Mouse (Mus musculus): ENCODE measurements around the gene Rlim. TPM values are rescaled to one million over a fixed set of nuclear protein-coding genes. Genes with fewer than 3 reads are reported as not detected.

The Rlim gene
- total RNA-seq, 2 experiments from 2014 or later, result 15.4 to 27.4 TPM

Other genes starting within 250 kb of the Rlim start
- gene Slc16a2, start 159.3 kb downstream of the Rlim start, total RNA-seq (2015; ENCODE audit: low replicate concordance), result 0.19 TPM in 1 of 2 replicates, not detected in the other
- gene Slc16a2, start 159.3 kb downstream of the Rlim start, total RNA-seq (2017; ENCODE audit: low replicate concordance), result not detected in 2 replicates
- gene Nexmif, start 219.9 kb upstream of the Rlim start, total RNA-seq (2015; ENCODE audit: low replicate concordance), result not detected in 2 replicates
- gene Nexmif, start 219.9 kb upstream of the Rlim start, total RNA-seq (2017; ENCODE audit: low replicate concordance), result under 0.01 TPM in 1 of 2 replicates, not detected in the other